Comparison of ENCODE assay signal across 8 mouse cellular contexts in the genomic region with DNA sequence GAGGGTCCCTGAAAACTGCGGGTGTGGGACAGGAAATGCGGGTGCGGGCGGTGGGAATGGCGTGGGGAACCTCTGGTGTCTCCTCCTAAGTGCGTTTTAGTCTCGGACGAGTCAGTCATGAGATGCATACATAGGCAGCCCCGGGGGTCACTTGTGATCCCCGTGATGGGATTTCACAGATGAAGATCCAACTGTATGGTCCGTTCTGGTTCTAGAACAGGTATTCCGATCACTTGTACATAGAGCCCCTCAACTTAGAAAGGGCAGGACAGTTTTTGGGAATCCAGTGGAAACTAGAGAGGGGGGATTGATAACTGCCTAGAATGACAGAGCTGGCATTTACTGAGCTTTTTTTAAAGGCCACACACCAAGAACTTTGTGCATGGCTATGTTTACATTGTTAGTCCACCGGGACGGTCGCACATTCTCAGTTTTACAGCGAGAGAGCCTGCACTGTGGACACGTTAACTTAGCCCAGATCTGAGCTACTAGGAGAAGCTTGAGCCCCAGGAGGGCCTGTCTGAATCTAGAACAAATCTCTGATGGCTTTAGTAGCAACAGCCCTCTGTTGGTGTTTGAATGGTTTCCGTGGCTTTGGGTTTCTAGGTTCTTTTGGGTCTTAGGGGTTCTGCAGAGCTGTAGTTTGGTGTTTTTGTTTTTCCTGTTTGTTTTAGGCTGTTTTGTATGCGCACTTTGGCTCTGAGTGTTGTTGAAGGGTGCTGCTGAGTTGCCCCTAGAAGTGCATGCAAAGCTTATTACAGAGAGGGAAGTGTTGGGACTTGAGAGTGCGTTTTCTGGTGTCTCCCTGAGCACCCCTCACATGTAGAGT. TPM values are rescaled to one million over a fixed set of nuclear protein-coding genes. Genes with fewer than 3 reads are reported as not detected.
DNase-seq lines count a peak whose midpoint lies in the region; ATAC-seq and TF ChIP-seq lines count a peak whose summit lies in the region.

No protein-coding gene starts in this region.

- peak overlapping the region; percentile 97 for H3K27ac ChIP-seq in forebrain, embryonic 16.5 days (ENCODE audit: low read length)
- peak overlapping the region; percentile 87 for H3K27ac ChIP-seq in kidney, postnatal 0 days
- peak overlapping the region; percentile 97 for H3K27ac ChIP-seq in midbrain, embryonic 11.5 days (ENCODE audit: low read depth, low read length)

- ATAC-seq in forebrain, embryonic 16.5 days: no peak
- ATAC-seq in kidney, postnatal 0 days (replicated peaks; ENCODE audit: low FRiP score, low read depth): no peak
- peak; percentile 2; the same call in 1 of the 2 replicates for ATAC-seq in midbrain, embryonic 11.5 days (ENCODE audit: low FRiP score)

- H3K9me3 ChIP-seq in forebrain, embryonic 16.5 days (ENCODE audit: control insufficient read depth, low read length): no peaks in the 10 kb centered on the region
- H3K9me3 ChIP-seq in kidney, postnatal 0 days (replicated peaks; ENCODE audit: low read length): no peaks in the 10 kb centered on the region
- no peaks in the 10 kb centered on the region for H3K9me3 ChIP-seq in midbrain, embryonic 11.5 days (ENCODE audit: control insufficient read depth, low read length)

- peak; percentile 23 for DNase-seq in adrenal gland, adult 2 months
- no peak for DNase-seq in adrenal gland, postnatal 4 days (ENCODE audit: low spot score in 2 of 2)
- DNase-seq in thymus, postnatal 0 days (ENCODE audit: low spot score): peak; percentile 29
- DNase-seq in thymus, postnatal 10 days (ENCODE audit: low spot score in 2 of 2): no peak
- DNase-seq in kidney, postnatal 0 days (ENCODE audit: low spot score): peak; percentile 49
- DNase-seq in midbrain, embryonic 11.5 days (ENCODE audit: low spot score, missing footprints): peak; percentile 95
- no peak for DNase-seq in urinary bladder, postnatal 25 days (ENCODE audit: low spot score)

- H3K36me3 ChIP-seq in forebrain, embryonic 16.5 days (ENCODE audit: control insufficient read depth, insufficient read depth): no peaks in the 10 kb centered on the region
- H3K36me3 ChIP-seq in kidney, postnatal 0 days (ENCODE audit: insufficient read depth, low read length): no peaks in the 10 kb centered on the region
- no peaks in the 10 kb centered on the region for H3K36me3 ChIP-seq in midbrain, embryonic 11.5 days (ENCODE audit: control insufficient read depth, insufficient read depth, low read length)

- peak overlapping the region; percentile 60 for H3K4me2 ChIP-seq in forebrain, embryonic 16.5 days (ENCODE audit: low read length)
- H3K4me2 ChIP-seq in kidney, postnatal 0 days (ENCODE audit: low read length): peak overlapping the region; percentile 85
- H3K4me2 ChIP-seq in midbrain, embryonic 11.5 days: peak overlapping the region; percentile 62

- peak overlapping the region; percentile 97 for H3K4me3 ChIP-seq in forebrain, embryonic 16.5 days (replicated peaks; ENCODE audit: low read length)
- H3K4me3 ChIP-seq in kidney, postnatal 0 days (replicated peaks; ENCODE audit: low read depth, low read length): peak overlapping the region; percentile 97
- H3K4me3 ChIP-seq in midbrain, embryonic 11.5 days (ENCODE audit: low read depth, low read length): peak overlapping the region; percentile 96

- under 1% methylated on average over 20 of the region's 20 CpGs for WGBS in forebrain, embryonic 16.5 days
- WGBS in kidney, postnatal 0 days: 2% methylated on average over 20 of the region's 20 CpGs
- WGBS in midbrain, embryonic 11.5 days: under 1% methylated on average over 20 of the region's 20 CpGs

- no peaks in the 10 kb centered on the region for H3K27me3 ChIP-seq in forebrain, embryonic 16.5 days (replicated peaks; ENCODE audit: control insufficient read depth, insufficient read depth, low read length)
- H3K27me3 ChIP-seq in kidney, postnatal 0 days (ENCODE audit: insufficient read depth, low read length): no peaks in the 10 kb centered on the region
- no peaks in the 10 kb centered on the region for H3K27me3 ChIP-seq in midbrain, embryonic 11.5 days (ENCODE audit: control insufficient read depth, insufficient read depth, low read length)

- H3K4me1 ChIP-seq in forebrain, embryonic 16.5 days (replicated peaks; ENCODE audit: control insufficient read depth, insufficient read depth, low read length): peaks cover 29% of the 10 kb centered on the region
- peaks cover 16% of the 10 kb centered on the region for H3K4me1 ChIP-seq in kidney, postnatal 0 days (replicated peaks; ENCODE audit: insufficient read depth, low read length)
- H3K4me1 ChIP-seq in midbrain, embryonic 11.5 days (ENCODE audit: control insufficient read depth, insufficient read depth, low read length): peaks cover 25% of the 10 kb centered on the region

- TF ChIP-seq CTCF in kidney, postnatal 0 days (IDR thresholded peaks at IDR 0.05; ENCODE audit: low read depth): no peak

- peak overlapping the region; percentile 98 for H3K9ac ChIP-seq in forebrain, embryonic 16.5 days (replicated peaks; ENCODE audit: low read depth, low read length)
- peak overlapping the region; percentile 87 for H3K9ac ChIP-seq in kidney, postnatal 0 days (ENCODE audit: low read depth, low read length)
- H3K9ac ChIP-seq in midbrain, embryonic 11.5 days (ENCODE audit: low read length): peak overlapping the region; percentile 98

RNA-seq across cellular contexts. Expression of gene Utp14b, which starts 0.8 kb away (rescaled TPM):
- total RNA-seq in adrenal gland, adult 2 months (2021): 1 to 10 TPM; 3.4 to 3.5 TPM
- 0.08 and 0.12 TPM in 2 replicates for polyA plus RNA-seq in adrenal gland, adult 2 months (2012; rRNA removed)
- 1 to 10 TPM; 4.7 to 6.1 TPM for total RNA-seq in adrenal gland, postnatal 4 days (2021)
- 3.1 and 3.5 TPM in 2 replicates for polyA plus RNA-seq in thymus, postnatal 0 days (2015; fragmentation: Nextera tagmentation; extraction: Ambion mirVana)
- 2.2 and 2.4 TPM in 2 replicates for polyA plus RNA-seq in forebrain, embryonic 16.5 days (2015; fragmentation: Nextera tagmentation; extraction: Ambion mirVana)
- 2.6 and 2.7 TPM in 2 replicates for polyA plus RNA-seq in kidney, postnatal 0 days (2015; fragmentation: Nextera tagmentation; extraction: Ambion mirVana)
- 5.3 and 6.0 TPM in 2 replicates for polyA plus RNA-seq in midbrain, embryonic 11.5 days (2014; fragmentation: Nextera tagmentation; extraction: Ambion mirVana)

RNA-seq across cellular contexts. Expression of gene Acsl3, which starts 1.0 kb away (rescaled TPM):
- total RNA-seq in adrenal gland, adult 2 months (2021): 10 to 100 TPM; 19.6 to 38.1 TPM
- polyA plus RNA-seq in adrenal gland, adult 2 months (2012; rRNA removed): 3.5 and 4.3 TPM in 2 replicates
- total RNA-seq in adrenal gland, postnatal 4 days (2021): 10 to 100 TPM; 17.9 to 19.7 TPM
- polyA plus RNA-seq in thymus, postnatal 0 days (2015; fragmentation: Nextera tagmentation; extraction: Ambion mirVana): 31.1 and 32.4 TPM in 2 replicates
- polyA plus RNA-seq in forebrain, embryonic 16.5 days (2015; fragmentation: Nextera tagmentation; extraction: Ambion mirVana): 87.6 and 91.3 TPM in 2 replicates
- polyA plus RNA-seq in kidney, postnatal 0 days (2015; fragmentation: Nextera tagmentation; extraction: Ambion mirVana): 55.2 and 58.2 TPM in 2 replicates
- 97.9 and 109 TPM in 2 replicates for polyA plus RNA-seq in midbrain, embryonic 11.5 days (2014; fragmentation: Nextera tagmentation; extraction: Ambion mirVana)

Comparison
In these comparisons a context has a peak if more than half of its experiments do, and no peak if none do; other contexts are left out.
1. DNase-seq: peak in adrenal gland, adult 2 months (single experiment), thymus, postnatal 0 days (single experiment), kidney, postnatal 0 days (single experiment) and midbrain, embryonic 11.5 days (single experiment); none in adrenal gland, postnatal 4 days (0 of 2), thymus, postnatal 10 days (0 of 2) and urinary bladder, postnatal 25 days (single experiment).
2. Peak in every context shown above with its lines, with median percentiles within 50 percentile points of each other: H3K27ac ChIP-seq, H3K4me2 ChIP-seq, H3K4me3 ChIP-seq and H3K9ac ChIP-seq.